Mouse (Mus musculus) neural tube, embryonic 15.5 days (tissue): ENCODE data around the gene Rprd1b. TPM values are rescaled to one million over a fixed set of nuclear protein-coding genes. Genes with fewer than 3 reads are reported as not detected.

Experiments used
- ATAC-seq: fragments of 200-750 bp; cut with Nextera tagmentation; 2 replicates; pipeline ENCODE4 v1.8.0; 2017; ENCODE audit warnings: mild to moderate bottlenecking, moderate TSS enrichment, moderate library complexity; ENCODE audit not compliant: low FRiP score
- H3K27ac ChIP-seq: fragments of 300-500 bp; sonication (generic); replicated peaks from 2 replicates; pipeline ENCODE4 v1.5.1; 2015; ENCODE audit warnings: mild to moderate bottlenecking, inconsistent platforms
- H3K27me3 ChIP-seq: fragments of 300-500 bp; sonication (generic); replicated peaks from 2 replicates; pipeline ENCODE4 v1.6.1; 2015; ENCODE audit warnings: inconsistent platforms
- H3K36me3 ChIP-seq: fragments of 300-500 bp; sonication (generic); 2 replicates; pipeline ENCODE4 v1.6.1; 2015; ENCODE audit warnings: inconsistent platforms
- H3K4me1 ChIP-seq: fragments of 300-500 bp; sonication (generic); 2 replicates; pipeline ENCODE4 v1.6.1; 2015; ENCODE audit warnings: inconsistent platforms
- H3K4me2 ChIP-seq: fragments of 300-500 bp; sonication (generic); 2 replicates; pipeline ENCODE4 v1.6.1; 2015; ENCODE audit warnings: inconsistent platforms, mild to moderate bottlenecking, moderate library complexity
- H3K4me3 ChIP-seq: fragments of 300-500 bp; sonication (generic); replicated peaks from 2 replicates; pipeline ENCODE4 v1.5.1; 2015; ENCODE audit warnings: mild to moderate bottlenecking, inconsistent platforms
- H3K9ac ChIP-seq: fragments of 300-500 bp; sonication (generic); replicated peaks from 2 replicates; pipeline ENCODE4 v1.6.1; 2015; ENCODE audit warnings: mild to moderate bottlenecking, inconsistent platforms
- H3K9me3 ChIP-seq: fragments of 300-500 bp; sonication (generic); replicated peaks from 2 replicates; pipeline ENCODE4 v1.6.1; 2016; ENCODE audit warnings: inconsistent platforms
- WGBS: fragments of 180-500 bp; shearing (Covaris S2); methylation state at CpG from one replicate; pipeline ENCODE4 v1.1.7; 2015; ENCODE audit warnings: mixed read lengths; 5-methylcytosine and 5-hydroxymethylcytosine counted together
- polyA plus RNA-seq: library from polyadenylated mRNA; unstranded; fragments of >200 nt; fragmentation: Nextera tagmentation; extraction: Ambion mirVana; gene quantifications from 2 replicates; pipeline ENCODE4 v1.2.1, GENCODE M21; 2015

The Rprd1b gene
- polyA plus RNA-seq, 1 experiment from 2014 or later = 28.5 TPM

- H3K4me1 ChIP-seq = peaks cover 39% of the 10 kb centered on the region
- no peak overlapping the region for H3K4me2 ChIP-seq
- no peaks in the 10 kb centered on the region for H3K27me3 ChIP-seq
- H3K36me3 ChIP-seq = no peaks in the 10 kb centered on the region
- WGBS = 29% methylated on average over 7 of the region's 7 CpGs
- H3K27ac ChIP-seq = peak overlapping the region; percentile 66
- peak; percentile 80; the same call in 1 of the 2 replicates for ATAC-seq
- H3K9ac ChIP-seq = no peak overlapping the region
- H3K4me3 ChIP-seq = no peak overlapping the region
- H3K9me3 ChIP-seq = no peaks in the 10 kb centered on the region
These were observed 111.3 kb downstream of the Rprd1b start for GRCm38 (mm10) chr2:158139628-158140027.

- ATAC-seq = no peak
- H3K4me2 ChIP-seq = no peak overlapping the region
- no peak overlapping the region for H3K4me3 ChIP-seq
- no peak overlapping the region for H3K9ac ChIP-seq
- peak overlapping the region; percentile 57; the same call in 1 of the 2 replicates for H3K27ac ChIP-seq
- peaks cover 38% of the 10 kb centered on the region for H3K4me1 ChIP-seq
- H3K27me3 ChIP-seq = no peaks in the 10 kb centered on the region
- no peaks in the 10 kb centered on the region for H3K36me3 ChIP-seq
- 84% methylated on average over 5 of the region's 5 CpGs for WGBS
- no peaks in the 10 kb centered on the region for H3K9me3 ChIP-seq
These were observed 112.4 kb downstream of the Rprd1b start for GRCm38 (mm10) chr2:158140664-158141063.

GRCm38 (mm10) chr2:158141271-158141670, 113.0 kb downstream of the Rprd1b start:
- Histone ChIP-seq H3K4me3 (no peak overlapping the region), H3K27ac (no peak overlapping the region), H3K4me1 (peaks cover 36% of the 10 kb centered on the region), H3K9ac (no peak overlapping the region), H3K36me3 (no peaks in the 10 kb centered on the region), H3K4me2 (no peak overlapping the region), H3K9me3 (no peaks in the 10 kb centered on the region), H3K27me3 (peaks cover 6% of the 10 kb centered on the region; the same call in 1 of the 2 replicates)
- no peak for ATAC-seq
- 84% methylated on average over 7 of the region's 7 CpGs for WGBS

GRCm38 (mm10) chr2:158141690-158142440, 113.6 kb downstream of the Rprd1b start:
- H3K9ac ChIP-seq = no peak overlapping the region

GRCm38 (mm10) chr2:158142981-158143380, 114.7 kb downstream of the Rprd1b start:
- H3K9me3 ChIP-seq = no peaks in the 10 kb centered on the region
- no peak overlapping the region for H3K9ac ChIP-seq
- peaks cover 6% of the 10 kb centered on the region; the same call in 1 of the 2 replicates for H3K27me3 ChIP-seq
- no peaks in the 10 kb centered on the region for H3K36me3 ChIP-seq
- 90% methylated on average over 18 of the region's 18 CpGs for WGBS
- H3K27ac ChIP-seq = no peak overlapping the region
- ATAC-seq = no peak
- peaks cover 37% of the 10 kb centered on the region for H3K4me1 ChIP-seq
- H3K4me3 ChIP-seq = no peak overlapping the region
- no peak overlapping the region for H3K4me2 ChIP-seq

More at GRCm38 (mm10) chr2:158141690-158142440, 113.6 kb downstream of the Rprd1b start:
- Histone ChIP-seq H3K9me3 (no peaks in the 10 kb centered on the region), H3K27ac (no peak overlapping the region), H3K4me1 (peaks cover 37% of the 10 kb centered on the region), H3K36me3 (no peaks in the 10 kb centered on the region), H3K4me2 (no peak overlapping the region), H3K27me3 (peaks cover 6% of the 10 kb centered on the region; the same call in 1 of the 2 replicates), H3K4me3 (no peak overlapping the region)
- no peak for ATAC-seq
- WGBS = 85% methylated on average over 7 of the region's 7 CpGs

- no peaks in the 10 kb centered on the region for H3K9me3 ChIP-seq
- H3K27me3 ChIP-seq = peaks cover 6% of the 10 kb centered on the region; the same call in 1 of the 2 replicates
- ATAC-seq = no peak
- H3K4me1 ChIP-seq = peaks cover 37% of the 10 kb centered on the region
- no peak overlapping the region for H3K27ac ChIP-seq
- WGBS = 72% methylated on average over 3 of the region's 3 CpGs
- no peak overlapping the region for H3K4me3 ChIP-seq
- H3K9ac ChIP-seq = no peak overlapping the region
- no peaks in the 10 kb centered on the region for H3K36me3 ChIP-seq
- no peak overlapping the region for H3K4me2 ChIP-seq
These were observed 115.5 kb downstream of the Rprd1b start for GRCm38 (mm10) chr2:158143816-158144215.

GRCm38 (mm10) chr2:158144263-158144662, 116.0 kb downstream of the Rprd1b start:
- Histone ChIP-seq H3K36me3 (no peaks in the 10 kb centered on the region), H3K9me3 (no peaks in the 10 kb centered on the region), H3K27me3 (peaks cover 6% of the 10 kb centered on the region; the same call in 1 of the 2 replicates), H3K4me1 (peaks cover 34% of the 10 kb centered on the region), H3K9ac (no peak overlapping the region), H3K27ac (no peak overlapping the region), H3K4me2 (no peak overlapping the region), H3K4me3 (no peak overlapping the region)
- no peak for ATAC-seq
- WGBS = 51% methylated on average over 8 of the region's 8 CpGs

GRCm38 (mm10) chr2:158144750-158145527, 116.6 kb downstream of the Rprd1b start:
- H3K4me1 ChIP-seq = peaks cover 27% of the 10 kb centered on the region
- no peak for ATAC-seq
- no peaks in the 10 kb centered on the region for H3K9me3 ChIP-seq
- no peak overlapping the region for H3K27ac ChIP-seq
- peak overlapping the region; percentile 63; the same call in 1 of the 2 replicates for H3K4me2 ChIP-seq
- WGBS = 89% methylated on average over 6 of the region's 6 CpGs
- no peak overlapping the region for H3K9ac ChIP-seq
- H3K4me3 ChIP-seq = no peak overlapping the region
- peaks cover 6% of the 10 kb centered on the region; the same call in 1 of the 2 replicates for H3K27me3 ChIP-seq
- no peaks in the 10 kb centered on the region for H3K36me3 ChIP-seq

- Histone ChIP-seq H3K4me1 (peaks cover 23% of the 10 kb centered on the region), H3K36me3 (no peaks in the 10 kb centered on the region), H3K27me3 (peaks cover 6% of the 10 kb centered on the region; the same call in 1 of the 2 replicates), H3K27ac (no peak overlapping the region), H3K9me3 (no peaks in the 10 kb centered on the region), H3K9ac (peak overlapping the region; percentile 32; the same call in 1 of the 2 replicates), H3K4me3 (peak overlapping the region; percentile 36), H3K4me2 (peak overlapping the region; percentile 63)
- ATAC-seq = no peak
- 75% methylated on average over 5 of the region's 5 CpGs for WGBS
These were observed 117.3 kb downstream of the Rprd1b start for GRCm38 (mm10) chr2:158145528-158146065.

GRCm38 (mm10) chr2:158146223-158146622, 117.9 kb downstream of the Rprd1b start, which contains the start of gene Tgm2:
Gene Tgm2, minus strand, starts transcription at chr2:158146436.
- H3K4me2 ChIP-seq = peak within 1 kb of the TSS; percentile 63
- no peak within 1 kb of the TSS for H3K27ac ChIP-seq
- H3K4me1 ChIP-seq = peaks cover 17% of the 10 kb centered on the region
- WGBS = 1% methylated on average over 33 of the region's 33 CpGs
- no peaks in the 10 kb centered on the region for H3K36me3 ChIP-seq
- peak within 1 kb of the TSS; percentile 36 for H3K4me3 ChIP-seq
- H3K9ac ChIP-seq = peak within 1 kb of the TSS; percentile 32
- peak; percentile 49; the same call in 1 of the 2 replicates for ATAC-seq
- H3K9me3 ChIP-seq = 0 out of 2 replicates have a peak, but pooled peaks cover 3% of the 10 kb centered on the region
- peaks cover 6% of the 10 kb centered on the region; the same call in 1 of the 2 replicates for H3K27me3 ChIP-seq

GRCm38 (mm10) chr2:158146971-158147370, 118.7 kb downstream of the Rprd1b start:
- peaks cover 6% of the 10 kb centered on the region; the same call in 1 of the 2 replicates for H3K27me3 ChIP-seq
- H3K9me3 ChIP-seq = 0 out of 2 replicates have a peak, but pooled peaks cover 3% of the 10 kb centered on the region
- no peak for ATAC-seq
- no peak overlapping the region for H3K27ac ChIP-seq
- no peak overlapping the region for H3K4me3 ChIP-seq
- H3K9ac ChIP-seq = no peak overlapping the region
- no peak overlapping the region for H3K4me2 ChIP-seq
- peaks cover 15% of the 10 kb centered on the region for H3K4me1 ChIP-seq
- H3K36me3 ChIP-seq = no peaks in the 10 kb centered on the region
- 94% methylated on average over 8 of the region's 8 CpGs for WGBS
